ENCODE assay signal across 20 mouse cellular contexts in genomic region chr2:49538056-49538455, GRCm38 (mm10).
"Had no signal": no experiment of that assay in that cellular context is flagged by ENCODE, and none has a peak within 500 bp of the region (broad histone marks: within the 10 kb centered on the region; RNA-seq: fewer than 3 reads in every experiment).

No protein-coding gene starts in this region.

- DNase-seq: kidney, adult 8-10 months; kidney, postnatal 10 days; kidney, postnatal 36 days; layer of hippocampus, postnatal 36 days; lung, adult 18-20 months; lung, postnatal 10 days; retina, postnatal 1 day; right cerebral cortex, postnatal 25 days; spleen, adult 18-20 months; thymus, postnatal 25 days had no signal

- H3K4me1 ChIP-seq: kidney, embryonic 15.5 days; midbrain, embryonic 12.5 days; midbrain, embryonic 15.5 days; neural tube, embryonic 12.5 days; neural tube, embryonic 15.5 days; stomach, embryonic 15.5 days had no signal

- H3K9ac ChIP-seq: kidney, embryonic 15.5 days; liver, embryonic 14.5 days; lung, embryonic 15.5 days; midbrain, embryonic 12.5 days; midbrain, embryonic 15.5 days; neural tube, embryonic 12.5 days; neural tube, embryonic 15.5 days; stomach, embryonic 15.5 days had no signal

- H3K27ac ChIP-seq: kidney, embryonic 15.5 days; left cerebral cortex, adult 2 months; liver, embryonic 14.5 days; lung, embryonic 15.5 days; macrophage; midbrain, embryonic 12.5 days; midbrain, embryonic 15.5 days; neural tube, embryonic 12.5 days; neural tube, embryonic 15.5 days; stomach, embryonic 15.5 days had no signal

- H3K4me2 ChIP-seq: kidney, embryonic 15.5 days; lung, embryonic 15.5 days; midbrain, embryonic 12.5 days; midbrain, embryonic 15.5 days; neural tube, embryonic 12.5 days; neural tube, embryonic 15.5 days; stomach, embryonic 15.5 days had no signal

- H3K4me3 ChIP-seq: kidney, embryonic 15.5 days; left cerebral cortex, adult 2 months; lung, embryonic 15.5 days; midbrain, embryonic 12.5 days; midbrain, embryonic 15.5 days; neural tube, embryonic 12.5 days; neural tube, embryonic 15.5 days; stomach, embryonic 15.5 days had no signal

- ATAC-seq: midbrain, embryonic 15.5 days had no signal

- H3K27me3 ChIP-seq: kidney, embryonic 15.5 days; lung, embryonic 15.5 days; midbrain, embryonic 12.5 days; midbrain, embryonic 15.5 days; neural tube, embryonic 12.5 days; neural tube, embryonic 15.5 days; stomach, embryonic 15.5 days had no signal

- H3K9me3 ChIP-seq: kidney, embryonic 15.5 days; lung, embryonic 15.5 days; midbrain, embryonic 12.5 days; midbrain, embryonic 15.5 days; neural tube, embryonic 12.5 days; neural tube, embryonic 15.5 days; stomach, embryonic 15.5 days had no signal
